Mouse (Mus musculus) stomach, embryonic 14.5 days (tissue): ENCODE results near the gene Gm12216. TPM values are rescaled to one million over a fixed set of nuclear protein-coding genes. Genes with fewer than 3 reads are reported as not detected.

Experiments
- ATAC-seq: fragments of 200-750 bp; cut with Nextera tagmentation; 2 replicates; pipeline ENCODE4 v1.8.0; 2017; ENCODE audit warnings: low read depth, moderate TSS enrichment; ENCODE audit not compliant: insufficient number of reproducible peaks, insufficient read depth, low FRiP score
- H3K27ac ChIP-seq: fragments of 300-500 bp; sonication (generic); 2 replicates; pipeline ENCODE4 v1.5.1; 2014; ENCODE audit warnings: mild to moderate bottlenecking, low read length, moderate library complexity, mixed read lengths
- H3K27me3 ChIP-seq: fragments of 300-500 bp; sonication (generic); 2 replicates; pipeline ENCODE4 v1.6.1; 2014; ENCODE audit warnings: low read length, control low read depth, mixed read lengths; ENCODE audit not compliant: control insufficient read depth, insufficient read depth
- H3K36me3 ChIP-seq: fragments of 300-500 bp; sonication (generic); 2 replicates; pipeline ENCODE4 v1.6.1; 2014; ENCODE audit warnings: mild to moderate bottlenecking, control low read depth, low read length, moderate library complexity, mixed read lengths; ENCODE audit not compliant: control insufficient read depth, insufficient read depth
- H3K4me1 ChIP-seq: fragments of 300-500 bp; sonication (generic); 2 replicates; pipeline ENCODE4 v1.6.1; 2014; ENCODE audit warnings: low read length, control low read depth, mixed read lengths; ENCODE audit not compliant: control insufficient read depth, insufficient read depth
- H3K4me2 ChIP-seq: fragments of 300-500 bp; sonication (generic); replicated peaks from 2 replicates; pipeline ENCODE4 v1.6.1; 2014; ENCODE audit warnings: low read depth, low read length, control low read depth
- H3K4me3 ChIP-seq: fragments of 300-500 bp; sonication (generic); 2 replicates; pipeline ENCODE4 v1.5.1; 2014; ENCODE audit warnings: low read depth, low read length, control low read depth
- H3K9ac ChIP-seq: fragments of 300-500 bp; sonication (generic); replicated peaks from 2 replicates; pipeline ENCODE4 v1.6.1; 2014; ENCODE audit warnings: low read depth, mild to moderate bottlenecking, control low read depth, low read length, moderate library complexity, mixed read lengths
- H3K9me3 ChIP-seq: fragments of 300-500 bp; sonication (generic); 2 replicates; pipeline ENCODE4 v1.6.1; 2016; ENCODE audit warnings: low read depth, low read length, control low read depth; ENCODE audit not compliant: control insufficient read depth
- WGBS: fragments of 180-500 bp; shearing (Covaris S2); extraction: QIAGEN DNeasy Blood & Tissue Kit; methylation state at CpG from one replicate; pipeline ENCODE4 v1.1.7; 2014; 5-methylcytosine and 5-hydroxymethylcytosine counted together
- polyA plus RNA-seq: library from polyadenylated mRNA; unstranded; fragments of >200 nt; fragmentation: Nextera tagmentation; extraction: Ambion mirVana; gene quantifications from 2 replicates; pipeline ENCODE4 v1.2.1, GENCODE M21; 2014

Gene Gm12216
- polyA plus RNA-seq, 1 experiment from 2014 or later = 4.3 TPM

GRCm38 (mm10) chr11:53842161-53842581 lies 16.9 kb downstream of the Gm12216 start:
- no peaks in the 10 kb centered on the region for H3K27me3 ChIP-seq
- H3K4me2 ChIP-seq = no peak overlapping the region
- no peak overlapping the region for H3K27ac ChIP-seq
- no peak overlapping the region for H3K4me3 ChIP-seq
- ATAC-seq = no peak
- WGBS = 68% methylated on average over 4 of the region's 4 CpGs
- no peak overlapping the region for H3K9ac ChIP-seq
- 0 out of 2 replicates have a peak, but pooled peaks cover 4% of the 10 kb centered on the region for H3K4me1 ChIP-seq
- H3K9me3 ChIP-seq = no peaks in the 10 kb centered on the region
- H3K36me3 ChIP-seq = no peaks in the 10 kb centered on the region

- H3K4me2 ChIP-seq = no peak overlapping the region
- H3K27me3 ChIP-seq = no peaks in the 10 kb centered on the region
- no peak overlapping the region for H3K27ac ChIP-seq
- no peak for ATAC-seq
- WGBS = 89% methylated on average over 12 of the region's 12 CpGs
- H3K36me3 ChIP-seq = no peaks in the 10 kb centered on the region
- H3K9me3 ChIP-seq = no peaks in the 10 kb centered on the region
- H3K4me1 ChIP-seq = 0 out of 2 replicates have a peak, but pooled peaks cover 4% of the 10 kb centered on the region
- H3K9ac ChIP-seq = no peak overlapping the region
- H3K4me3 ChIP-seq = no peak overlapping the region
Measured at GRCm38 (mm10) chr11:53841514-53841913, 17.5 kb downstream of the Gm12216 start.

GRCm38 (mm10) chr11:53839663-53840642 lies 19.1 kb downstream of the Gm12216 start:
- Histone ChIP-seq H3K4me1 (0 out of 2 replicates have a peak, but pooled peaks cover 4% of the 10 kb centered on the region), H3K4me3 (no peak overlapping the region), H3K36me3 (no peaks in the 10 kb centered on the region), H3K9me3 (no peaks in the 10 kb centered on the region), H3K4me2 (no peak overlapping the region), H3K27ac (peak overlapping the region; percentile 33; the same call in 1 of the 2 replicates), H3K27me3 (no peaks in the 10 kb centered on the region), H3K9ac (no peak overlapping the region)
- peak; percentile 81 for ATAC-seq
- WGBS = 47% methylated on average over 8 of the region's 8 CpGs

GRCm38 (mm10) chr11:53839147-53839546 lies 19.9 kb downstream of the Gm12216 start:
- Histone ChIP-seq H3K36me3 (no peaks in the 10 kb centered on the region), H3K9me3 (no peaks in the 10 kb centered on the region)

GRCm38 (mm10) chr11:53837731-53838130 lies 21.3 kb downstream of the Gm12216 start:
- H3K9me3 ChIP-seq = no peaks in the 10 kb centered on the region
- ATAC-seq = no peak
- H3K27me3 ChIP-seq = no peaks in the 10 kb centered on the region
- WGBS = 88% methylated on average over 5 of the region's 5 CpGs
- H3K9ac ChIP-seq = no peak overlapping the region
- 0 out of 2 replicates have a peak, but pooled peaks cover 4% of the 10 kb centered on the region for H3K4me1 ChIP-seq
- H3K27ac ChIP-seq = no peak overlapping the region
- H3K36me3 ChIP-seq = no peaks in the 10 kb centered on the region
- H3K4me3 ChIP-seq = no peak overlapping the region
- no peak overlapping the region for H3K4me2 ChIP-seq

More at GRCm38 (mm10) chr11:53839147-53839546, 19.9 kb downstream of the Gm12216 start:
- H3K4me3 ChIP-seq = no peak overlapping the region
- H3K4me2 ChIP-seq = no peak overlapping the region
- WGBS = 77% methylated on average over 6 of the region's 6 CpGs
- no peaks in the 10 kb centered on the region for H3K27me3 ChIP-seq
- H3K4me1 ChIP-seq = 0 out of 2 replicates have a peak, but pooled peaks cover 4% of the 10 kb centered on the region
- peak overlapping the region; percentile 33; the same call in 1 of the 2 replicates for H3K27ac ChIP-seq
- H3K9ac ChIP-seq = no peak overlapping the region
- no peak for ATAC-seq

- 69% methylated on average over 4 of the region's 4 CpGs for WGBS
Measured at GRCm38 (mm10) chr11:53835379-53836010, 23.6 kb downstream of the Gm12216 start.

GRCm38 (mm10) chr11:53825409-53825808 lies 33.6 kb downstream of the Gm12216 start:
- H3K27me3 ChIP-seq = no peaks in the 10 kb centered on the region
- H3K9ac ChIP-seq = no peak overlapping the region
- no peaks in the 10 kb centered on the region for H3K9me3 ChIP-seq
- H3K36me3 ChIP-seq = no peaks in the 10 kb centered on the region
- H3K4me1 ChIP-seq = no peaks in the 10 kb centered on the region
- no peak overlapping the region for H3K4me2 ChIP-seq
- H3K4me3 ChIP-seq = no peak overlapping the region
- no peak overlapping the region for H3K27ac ChIP-seq
- 82% methylated on average over 4 of the region's 4 CpGs for WGBS
- no peak for ATAC-seq

More at GRCm38 (mm10) chr11:53835379-53836010, 23.6 kb downstream of the Gm12216 start:
- Histone ChIP-seq H3K27me3 (no peaks in the 10 kb centered on the region), H3K9me3 (no peaks in the 10 kb centered on the region), H3K4me1 (0 out of 2 replicates have a peak, but pooled peaks cover 4% of the 10 kb centered on the region), H3K4me3 (no peak overlapping the region), H3K36me3 (no peaks in the 10 kb centered on the region), H3K9ac (no peak overlapping the region), H3K4me2 (no peak overlapping the region), H3K27ac (no peak overlapping the region)
- ATAC-seq = no peak

GRCm38 (mm10) chr11:53821945-53822338 lies 37.1 kb downstream of the Gm12216 start:
- H3K4me2 ChIP-seq = no peak overlapping the region
- H3K36me3 ChIP-seq = no peaks in the 10 kb centered on the region
- no peak overlapping the region for H3K27ac ChIP-seq
- no peaks in the 10 kb centered on the region for H3K9me3 ChIP-seq
- ATAC-seq = no peak
- H3K4me1 ChIP-seq = no peaks in the 10 kb centered on the region
- no peak overlapping the region for H3K4me3 ChIP-seq
- H3K9ac ChIP-seq = no peak overlapping the region
- WGBS = 93% methylated on average over 3 of the region's 3 CpGs
- H3K27me3 ChIP-seq = no peaks in the 10 kb centered on the region
